10 mouse cellular contexts compared by ENCODE assay signal in genomic region chr6:30551644-30552580, GRCm38 (mm10). TPM values are rescaled to one million over a fixed set of nuclear protein-coding genes. Genes with fewer than 3 reads are reported as not detected.
DNase-seq lines count a peak whose midpoint lies in the region; ATAC-seq and TF ChIP-seq lines count a peak whose summit lies in the region.
"Had no signal": no experiment of that assay in that cellular context is flagged by ENCODE, and none has a peak within 500 bp of the region (broad histone marks: within the 10 kb centered on the region; RNA-seq: fewer than 3 reads in every experiment).

No protein-coding gene starts in this region.

- H3K4me1 ChIP-seq in kidney, embryonic 16.5 days (ENCODE audit: insufficient read depth, low read length) = peaks cover 61% of the 10 kb centered on the region
- no peaks in the 10 kb centered on the region for H3K4me1 ChIP-seq in kidney, adult 2 months (ENCODE audit: control insufficient read depth, insufficient read depth, low read length)
- peaks cover 54% of the 10 kb centered on the region for H3K4me1 ChIP-seq in embryonic facial prominence, embryonic 14.5 days (ENCODE audit: control insufficient read depth, insufficient read depth, low read length)
- peaks cover 76% of the 10 kb centered on the region for H3K4me1 ChIP-seq in limb, embryonic 13.5 days
- peaks cover 15% of the 10 kb centered on the region for H3K4me1 ChIP-seq in stomach, embryonic 16.5 days (ENCODE audit: control insufficient read depth, insufficient read depth, low read length)

- H3K9me3 ChIP-seq in kidney, embryonic 16.5 days (ENCODE audit: low read length) = peaks cover 7% of the 10 kb centered on the region; the same call in 1 of the 2 replicates
- no peaks in the 10 kb centered on the region for H3K9me3 ChIP-seq in embryonic facial prominence, embryonic 14.5 days (ENCODE audit: control insufficient read depth, low read length)
- H3K9me3 ChIP-seq in limb, embryonic 13.5 days = no peaks in the 10 kb centered on the region
- no peaks in the 10 kb centered on the region for H3K9me3 ChIP-seq in stomach, embryonic 16.5 days (replicated peaks; ENCODE audit: control insufficient read depth, low read length)

- 0 out of 2 replicates have a peak overlapping the region, but pooled peaks have one; percentile 6 for H3K4me3 ChIP-seq in kidney, embryonic 16.5 days (ENCODE audit: low read length)
- H3K4me3 ChIP-seq in kidney, adult 2 months (ENCODE audit: insufficient read depth, low read depth, low read length) = no peak overlapping the region
- no peak overlapping the region for H3K4me3 ChIP-seq in embryonic facial prominence, embryonic 14.5 days (ENCODE audit: low read depth, low read length)
- peak overlapping the region; percentile 9; the same call in 1 of the 2 replicates for H3K4me3 ChIP-seq in limb, embryonic 13.5 days
- no peak overlapping the region; the same call in 1 of the 2 replicates for H3K4me3 ChIP-seq in stomach, embryonic 16.5 days (replicated peaks; ENCODE audit: low read length)

- H3K27me3 ChIP-seq in kidney, embryonic 16.5 days (ENCODE audit: insufficient read depth, low read length) = no peaks in the 10 kb centered on the region
- no peaks in the 10 kb centered on the region; the same call in 1 of the 2 replicates for H3K27me3 ChIP-seq in kidney, adult 2 months (replicated peaks; ENCODE audit: control insufficient read depth, insufficient read depth, low read length)
- no peaks in the 10 kb centered on the region for H3K27me3 ChIP-seq in embryonic facial prominence, embryonic 14.5 days (replicated peaks; ENCODE audit: control insufficient read depth, insufficient read depth, low read length)
- no peaks in the 10 kb centered on the region for H3K27me3 ChIP-seq in limb, embryonic 13.5 days
- H3K27me3 ChIP-seq in stomach, embryonic 16.5 days (ENCODE audit: control insufficient read depth, insufficient read depth, low read length) = no peaks in the 10 kb centered on the region
- H3K27me3 ChIP-seq: Patski had no signal

- H3K27ac ChIP-seq in kidney, embryonic 16.5 days (ENCODE audit: low read length) = peak overlapping the region; percentile 81
- no peak overlapping the region for H3K27ac ChIP-seq in kidney, adult 2 months (ENCODE audit: insufficient read depth, low read depth, low read length)
- peak overlapping the region; percentile 93 for H3K27ac ChIP-seq in embryonic facial prominence, embryonic 14.5 days (replicated peaks; ENCODE audit: low read depth, low read length)
- peak overlapping the region; percentile 85 for H3K27ac ChIP-seq in limb, embryonic 13.5 days
- H3K27ac ChIP-seq in stomach, embryonic 16.5 days (ENCODE audit: low read length) = no peak overlapping the region

- TF ChIP-seq CTCF in kidney, adult 2 months (conservative IDR thresholded peaks at IDR 0.05; ENCODE audit: insufficient read depth, insufficient read length, low read depth, low read length) = no peak

- peak overlapping the region; percentile 33 for H3K9ac ChIP-seq in kidney, embryonic 16.5 days (replicated peaks; ENCODE audit: low read length)
- peak overlapping the region; percentile 51; the same call in 1 of the 2 replicates for H3K9ac ChIP-seq in embryonic facial prominence, embryonic 14.5 days (ENCODE audit: low read depth, low read length)
- peak overlapping the region; percentile 25; the same call in 1 of the 2 replicates for H3K9ac ChIP-seq in limb, embryonic 13.5 days
- H3K9ac ChIP-seq in stomach, embryonic 16.5 days (ENCODE audit: low read length) = peak overlapping the region; percentile 33; the same call in 1 of the 2 replicates

- no peaks in the 10 kb centered on the region for H3K36me3 ChIP-seq in kidney, embryonic 16.5 days (ENCODE audit: insufficient read depth, low read length)
- no peaks in the 10 kb centered on the region for H3K36me3 ChIP-seq in kidney, adult 2 months (ENCODE audit: control insufficient read depth, insufficient read depth, low read length)
- H3K36me3 ChIP-seq in embryonic facial prominence, embryonic 14.5 days (ENCODE audit: control insufficient read depth, insufficient read depth, low read length) = no peaks in the 10 kb centered on the region
- H3K36me3 ChIP-seq in limb, embryonic 13.5 days = no peaks in the 10 kb centered on the region
- H3K36me3 ChIP-seq in stomach, embryonic 16.5 days (ENCODE audit: control insufficient read depth, insufficient read depth, low read length) = no peaks in the 10 kb centered on the region

- TF ChIP-seq POLR2A in kidney, adult 2 months (IDR thresholded peaks at IDR 0.05; ENCODE audit: low read depth, low read length) = no peak

- ATAC-seq in kidney, embryonic 16.5 days (ENCODE audit: low FRiP score, low TSS enrichment) = peak; percentile 20; the same call in 1 of the 2 replicates
- ATAC-seq in embryonic facial prominence, embryonic 14.5 days (ENCODE audit: low read depth) = peak; percentile 5; the same call in 1 of the 2 replicates
- ATAC-seq in limb, embryonic 13.5 days (ENCODE audit: low FRiP score, low read depth) = peak; percentile 53; the same call in 1 of the 2 replicates
- no peak for ATAC-seq in stomach, embryonic 16.5 days (ENCODE audit: insufficient read depth, low FRiP score)
- no peak for ATAC-seq in erythroblast, adult 5-6 weeks (replicated peaks; ENCODE audit: low FRiP score, poor library complexity, severe bottlenecking)
- ATAC-seq: Patski had no signal

- peak overlapping the region; percentile 41 for H3K4me2 ChIP-seq in kidney, embryonic 16.5 days (replicated peaks; ENCODE audit: low read depth, low read length)
- H3K4me2 ChIP-seq in embryonic facial prominence, embryonic 14.5 days (ENCODE audit: low read depth, low read length) = peak overlapping the region; percentile 46
- peak overlapping the region; percentile 48 for H3K4me2 ChIP-seq in limb, embryonic 13.5 days (replicated peaks)
- peak overlapping the region; percentile 35; the same call in 1 of the 2 replicates for H3K4me2 ChIP-seq in stomach, embryonic 16.5 days (ENCODE audit: low read depth, low read length)

- DNase-seq in kidney, adult 2 months = no peak
- DNase-seq in brain, embryonic 18.5 days (ENCODE audit: low read depth, low spot score) = peak; percentile 74
- DNase-seq in embryonic facial prominence, embryonic 14.5 days (ENCODE audit: low spot score) = peak; percentile 91
- DNase-seq in thymus, postnatal 14 days = no peak

- WGBS in kidney, embryonic 16.5 days = 27% methylated on average over 23 of the region's 23 CpGs
- 29% methylated on average over 23 of the region's 23 CpGs for WGBS in kidney, adult 2 months
- 21% methylated on average over 23 of the region's 23 CpGs for WGBS in embryonic facial prominence, embryonic 14.5 days
- WGBS in limb, embryonic 13.5 days = 26% methylated on average over 23 of the region's 23 CpGs
- WGBS in stomach, embryonic 16.5 days = 38% methylated on average over 23 of the region's 23 CpGs

RNA-seq across cellular contexts. Expression of gene Cpa2, which starts 10.5 kb away (rescaled TPM):
- polyA plus RNA-seq in kidney, embryonic 16.5 days (2015; fragmentation: Nextera tagmentation; extraction: Ambion mirVana) = 15.9 and 17.5 TPM in 2 replicates
- polyA plus RNA-seq in kidney, adult 2 months (2012; rRNA removed) = 0.14 TPM in 1 of 2 replicates, not detected in the other
- polyA plus RNA-seq in embryonic facial prominence, embryonic 14.5 days (2014; fragmentation: Nextera tagmentation; extraction: Ambion mirVana) = 3.3 and 4.5 TPM in 2 replicates
- 10.4 and 11.1 TPM in 2 replicates for polyA plus RNA-seq in limb, embryonic 13.5 days (2015; fragmentation: Nextera tagmentation; extraction: Ambion mirVana)
- 688 and 708 TPM in 2 replicates for polyA plus RNA-seq in stomach, embryonic 16.5 days (2015; fragmentation: Nextera tagmentation; extraction: Ambion mirVana)
- total RNA-seq in erythroblast, adult 5-6 weeks (2015; ENCODE audit: low replicate concordance) = not detected in 2 replicates
- not detected in 2 replicates for total RNA-seq in erythroblast, adult 5-6 weeks (2017; ENCODE audit: low replicate concordance)
- polyA plus RNA-seq: Patski had no signal

RNA-seq across cellular contexts. Expression of gene Cpa4, which starts 16.3 kb away (rescaled TPM):
- polyA plus RNA-seq in kidney, embryonic 16.5 days (2015; fragmentation: Nextera tagmentation; extraction: Ambion mirVana) = 0.12 and 0.14 TPM in 2 replicates
- polyA plus RNA-seq in kidney, adult 2 months (2012; rRNA removed) = not detected in 2 replicates
- 3.0 and 3.4 TPM in 2 replicates for polyA plus RNA-seq in embryonic facial prominence, embryonic 14.5 days (2014; fragmentation: Nextera tagmentation; extraction: Ambion mirVana)
- polyA plus RNA-seq in limb, embryonic 13.5 days (2015; fragmentation: Nextera tagmentation; extraction: Ambion mirVana) = 2.3 and 2.7 TPM in 2 replicates
- polyA plus RNA-seq in stomach, embryonic 16.5 days (2015; fragmentation: Nextera tagmentation; extraction: Ambion mirVana) = 1.4 and 1.5 TPM in 2 replicates
- not detected in 2 replicates for total RNA-seq in erythroblast, adult 5-6 weeks (2015; ENCODE audit: low replicate concordance)
- total RNA-seq in erythroblast, adult 5-6 weeks (2017; ENCODE audit: low replicate concordance) = not detected in 2 replicates
- polyA plus RNA-seq: Patski had no signal

RNA-seq across cellular contexts. Expression of gene Ssmem1, which starts 42.3 kb away (rescaled TPM):
- polyA plus RNA-seq in kidney, embryonic 16.5 days (2015; fragmentation: Nextera tagmentation; extraction: Ambion mirVana) = 0.17 and 0.37 TPM in 2 replicates
- 0.09 TPM in 1 of 2 replicates, not detected in the other for polyA plus RNA-seq in kidney, adult 2 months (2012; rRNA removed)
- 0.51 TPM in 1 of 2 replicates, not detected in the other for polyA plus RNA-seq in embryonic facial prominence, embryonic 14.5 days (2014; fragmentation: Nextera tagmentation; extraction: Ambion mirVana)
- polyA plus RNA-seq in limb, embryonic 13.5 days (2015; fragmentation: Nextera tagmentation; extraction: Ambion mirVana) = 0.22 and 0.34 TPM in 2 replicates
- not detected in 2 replicates for polyA plus RNA-seq in stomach, embryonic 16.5 days (2015; fragmentation: Nextera tagmentation; extraction: Ambion mirVana)
- total RNA-seq in erythroblast, adult 5-6 weeks (2015; ENCODE audit: low replicate concordance) = not detected in 2 replicates
- total RNA-seq in erythroblast, adult 5-6 weeks (2017; ENCODE audit: low replicate concordance) = 1.3 TPM in 1 of 2 replicates, not detected in the other

RNA-seq across cellular contexts. Expression of gene Tmem209, which starts 42.3 kb away (rescaled TPM):
- polyA plus RNA-seq in kidney, embryonic 16.5 days (2015; fragmentation: Nextera tagmentation; extraction: Ambion mirVana) = 45.6 and 51.4 TPM in 2 replicates
- 27.3 and 35.2 TPM in 2 replicates for polyA plus RNA-seq in kidney, adult 2 months (2012; rRNA removed)
- polyA plus RNA-seq in embryonic facial prominence, embryonic 14.5 days (2014; fragmentation: Nextera tagmentation; extraction: Ambion mirVana) = 31.0 and 36.9 TPM in 2 replicates
- 34.7 and 34.9 TPM in 2 replicates for polyA plus RNA-seq in limb, embryonic 13.5 days (2015; fragmentation: Nextera tagmentation; extraction: Ambion mirVana)
- 29.9 and 31.6 TPM in 2 replicates for polyA plus RNA-seq in stomach, embryonic 16.5 days (2015; fragmentation: Nextera tagmentation; extraction: Ambion mirVana)
- 19.4 and 22.2 TPM in 2 replicates for total RNA-seq in erythroblast, adult 5-6 weeks (2015; ENCODE audit: low replicate concordance)
- total RNA-seq in erythroblast, adult 5-6 weeks (2017; ENCODE audit: low replicate concordance) = 15.9 and 16.3 TPM in 2 replicates

RNA-seq across cellular contexts. Expression of gene Cpa5, which starts 58.9 kb away (rescaled TPM):
- polyA plus RNA-seq in kidney, embryonic 16.5 days (2015; fragmentation: Nextera tagmentation; extraction: Ambion mirVana) = 0.64 and 0.66 TPM in 2 replicates
- polyA plus RNA-seq in kidney, adult 2 months (2012; rRNA removed) = not detected in 2 replicates
- 0.92 and 1.3 TPM in 2 replicates for polyA plus RNA-seq in embryonic facial prominence, embryonic 14.5 days (2014; fragmentation: Nextera tagmentation; extraction: Ambion mirVana)
- polyA plus RNA-seq in limb, embryonic 13.5 days (2015; fragmentation: Nextera tagmentation; extraction: Ambion mirVana) = 0.33 and 0.79 TPM in 2 replicates
- polyA plus RNA-seq in stomach, embryonic 16.5 days (2015; fragmentation: Nextera tagmentation; extraction: Ambion mirVana) = 0.21 and 0.24 TPM in 2 replicates
- 1.3 TPM in 1 of 2 replicates, not detected in the other for total RNA-seq in erythroblast, adult 5-6 weeks (2015; ENCODE audit: low replicate concordance)
- not detected in 2 replicates for total RNA-seq in erythroblast, adult 5-6 weeks (2017; ENCODE audit: low replicate concordance)
- total RNA-seq: left cerebral cortex, postnatal 25 days had no signal

Comparison
In these comparisons a context has a peak if more than half of its experiments do, and no peak if none do; other contexts are left out.
1. H3K27ac ChIP-seq: peak in kidney, embryonic 16.5 days (single experiment), embryonic facial prominence, embryonic 14.5 days (single experiment) and limb, embryonic 13.5 days (single experiment); none in kidney, adult 2 months (single experiment) and stomach, embryonic 16.5 days (single experiment).
2. H3K4me3 ChIP-seq: peak in kidney, embryonic 16.5 days (single experiment) and limb, embryonic 13.5 days (single experiment); none in kidney, adult 2 months (single experiment), embryonic facial prominence, embryonic 14.5 days (single experiment) and stomach, embryonic 16.5 days (single experiment).
3. ATAC-seq: peak in kidney, embryonic 16.5 days (single experiment), embryonic facial prominence, embryonic 14.5 days (single experiment) and limb, embryonic 13.5 days (single experiment); none in stomach, embryonic 16.5 days (single experiment) and erythroblast, adult 5-6 weeks (single experiment).
4. DNase-seq: peak in brain, embryonic 18.5 days (single experiment) and embryonic facial prominence, embryonic 14.5 days (single experiment); none in kidney, adult 2 months (single experiment) and thymus, postnatal 14 days (single experiment).
5. RNA of gene Cpa2, which starts 10.5 kb away (polyA plus RNA-seq): 688 to 708 TPM in stomach, embryonic 16.5 days; 15.9 to 17.5 TPM in kidney, embryonic 16.5 days, 10.4 to 11.1 TPM in limb, embryonic 13.5 days, 3.3 to 4.5 TPM in embryonic facial prominence, embryonic 14.5 days and 0.14 TPM in kidney, adult 2 months; every median in the first group is over 10 times any median in the second.
6. Peak in every context shown above with its lines, with median percentiles within 50 percentile points of each other: H3K4me2 ChIP-seq and H3K9ac ChIP-seq.